Mouse (Mus musculus): ENCODE results near the gene Tas2r135. TPM values are rescaled to one million over a fixed set of nuclear protein-coding genes. Genes with fewer than 3 reads are reported as not detected.

The Tas2r135 gene
- not detected in 2 replicates for polyA plus RNA-seq (2014; fragmentation: Nextera tagmentation; extraction: Ambion mirVana)

GRCm38 (mm10) chr6:42405134-42405533 is at the start of gene Tas2r135:
Gene Tas2r135 (plus strand): TSS chr6:42405434.
- WGBS: 77% methylated on average over 2 of the region's 2 CpGs
- ATAC-seq (replicated peaks; ENCODE audit: low FRiP score): no peak
- H3K4me3 ChIP-seq (ENCODE audit: low read depth, low read length): no peak within 1 kb of the TSS

DNA sequence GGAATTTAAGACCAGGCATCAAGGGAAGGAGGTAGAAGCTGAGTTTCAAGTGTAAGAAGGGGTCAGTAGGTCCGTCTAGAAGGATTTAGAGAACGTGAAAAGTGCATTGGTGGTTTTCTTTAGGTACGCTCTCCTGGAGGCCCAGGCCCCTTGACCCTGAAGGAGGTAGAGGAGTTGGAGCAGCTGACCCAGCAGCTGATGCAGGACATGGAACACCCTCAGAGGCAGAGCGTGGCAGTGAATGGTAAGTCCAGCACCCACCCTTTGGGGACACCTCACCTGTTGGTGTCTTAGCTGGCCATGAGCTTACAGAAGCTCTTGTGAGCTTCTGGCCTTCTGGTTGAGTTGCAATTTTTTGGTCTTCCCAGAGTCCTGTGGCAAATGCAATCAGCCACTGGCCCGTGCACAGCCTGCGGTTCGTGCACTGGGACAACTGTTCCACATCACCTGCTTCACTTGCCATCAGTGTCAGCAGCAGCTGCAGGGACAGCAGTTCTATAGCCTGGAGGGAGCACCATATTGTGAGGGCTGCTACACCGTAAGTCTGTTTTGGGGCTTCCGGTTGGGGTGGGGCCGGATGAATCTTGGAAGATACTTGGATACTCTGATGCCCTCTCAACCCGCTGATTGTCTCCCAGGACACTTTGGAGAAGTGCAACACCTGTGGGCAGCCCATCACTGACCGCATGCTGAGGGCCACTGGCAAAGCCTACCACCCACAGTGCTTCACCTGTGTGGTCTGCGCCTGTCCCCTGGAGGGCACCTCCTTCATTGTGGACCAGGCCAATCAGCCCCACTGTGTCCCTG is 49.2 kb upstream of the Tas2r135 start:
- WGBS: 90% methylated on average over 13 of the region's 13 CpGs
- no peak overlapping the region for H3K9ac ChIP-seq (ENCODE audit: low read depth, low read length)
- H3K4me2 ChIP-seq: no peak overlapping the region

More at GRCm38 (mm10) chr6:42405134-42405533, at the start of gene Tas2r135:
- Histone ChIP-seq H3K27ac (ENCODE audit: low read depth, low read length) (no peak within 1 kb of the TSS), H3K4me2 (no peak within 1 kb of the TSS), H3K9ac (ENCODE audit: low read depth, low read length) (no peak within 1 kb of the TSS), H3K9me3 (ENCODE audit: control insufficient read depth, low read length) (no peaks in the 10 kb centered on the region), H3K4me1 (replicated peaks; ENCODE audit: control insufficient read depth, insufficient read depth, low read length) (no peaks in the 10 kb centered on the region), H3K36me3 (ENCODE audit: control insufficient read depth, insufficient read depth, low read length) (no peaks in the 10 kb centered on the region), H3K27me3 (replicated peaks; ENCODE audit: control insufficient read depth, insufficient read depth, low read length) (no peaks in the 10 kb centered on the region)
- DNase-seq (ENCODE audit: low spot score): no peak

DNA sequence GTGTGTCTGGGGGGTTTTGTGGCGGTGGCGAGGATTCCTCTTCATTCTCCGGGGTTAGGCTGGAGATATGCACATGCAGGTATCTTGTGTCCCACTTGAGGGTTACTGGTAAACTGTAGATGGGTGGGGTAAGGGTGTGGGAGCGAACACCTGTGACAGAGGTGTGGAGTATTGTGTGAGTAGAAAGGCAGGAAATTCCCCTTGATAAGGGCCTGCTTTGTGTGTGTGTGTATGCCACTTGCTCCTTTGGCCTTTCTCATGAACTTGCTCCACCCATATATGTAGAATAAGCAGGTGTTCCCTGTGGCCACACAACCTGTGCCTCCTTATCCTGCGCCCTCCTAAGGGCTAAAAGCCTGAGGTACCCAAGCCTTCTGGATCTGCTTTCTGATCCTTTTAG is 48.3 kb upstream of the Tas2r135 start:
- ATAC-seq (replicated peaks; ENCODE audit: low FRiP score) (no peak), DNase-seq (ENCODE audit: low spot score) (no peak)
- no peak overlapping the region for H3K4me3 ChIP-seq (ENCODE audit: low read depth, low read length)
- no peak overlapping the region for H3K4me2 ChIP-seq
- H3K9ac ChIP-seq (ENCODE audit: low read depth, low read length): no peak overlapping the region
- no peaks in the 10 kb centered on the region for H3K9me3 ChIP-seq (ENCODE audit: control insufficient read depth, low read length)
- peaks cover 36% of the 10 kb centered on the region for H3K4me1 ChIP-seq (replicated peaks; ENCODE audit: control insufficient read depth, insufficient read depth, low read length)
- H3K27me3 ChIP-seq (replicated peaks; ENCODE audit: control insufficient read depth, insufficient read depth, low read length): no peaks in the 10 kb centered on the region
- H3K36me3 ChIP-seq (ENCODE audit: control insufficient read depth, insufficient read depth, low read length): peaks cover 22% of the 10 kb centered on the region
- WGBS: 94% methylated on average over 5 of the region's 5 CpGs
- H3K27ac ChIP-seq (ENCODE audit: low read depth, low read length): no peak overlapping the region

More for the DNA sequence above, 49.2 kb upstream of the Tas2r135 start:
- no peak for DNase-seq (ENCODE audit: low spot score)
- Histone ChIP-seq H3K9me3 (ENCODE audit: control insufficient read depth, low read length) (no peaks in the 10 kb centered on the region), H3K27ac (ENCODE audit: low read depth, low read length) (no peak overlapping the region), H3K27me3 (replicated peaks; ENCODE audit: control insufficient read depth, insufficient read depth, low read length) (no peaks in the 10 kb centered on the region), H3K4me3 (ENCODE audit: low read depth, low read length) (no peak overlapping the region), H3K4me1 (replicated peaks; ENCODE audit: control insufficient read depth, insufficient read depth, low read length) (peaks cover 45% of the 10 kb centered on the region), H3K36me3 (ENCODE audit: control insufficient read depth, insufficient read depth, low read length) (peaks cover 19% of the 10 kb centered on the region)
- no peak for ATAC-seq (replicated peaks; ENCODE audit: low FRiP score)

DNA sequence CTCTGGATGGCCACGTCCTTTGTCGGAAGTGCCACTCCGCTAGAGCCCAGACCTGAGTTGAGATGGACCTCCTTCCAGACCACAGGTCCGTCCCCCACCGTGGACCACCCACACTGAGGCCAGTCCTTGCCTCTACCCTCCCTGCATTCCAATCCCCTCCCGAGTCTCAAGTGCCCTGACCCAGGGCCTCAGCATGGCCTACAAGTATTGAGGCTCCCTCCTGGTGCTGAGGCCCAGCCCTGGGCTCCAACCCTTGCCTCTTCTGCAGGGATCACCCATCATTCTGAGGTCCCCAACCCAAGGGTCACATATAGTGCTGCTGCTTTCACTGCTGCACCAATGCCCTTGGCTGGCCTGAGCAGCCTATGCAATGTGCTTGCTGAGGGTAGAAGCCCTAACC is 47.3 kb upstream of the Tas2r135 start:
- Histone ChIP-seq H3K4me3 (ENCODE audit: low read depth, low read length) (no peak overlapping the region), H3K27ac (ENCODE audit: low read depth, low read length) (no peak overlapping the region), H3K4me2 (no peak overlapping the region), H3K9ac (ENCODE audit: low read depth, low read length) (no peak overlapping the region), H3K27me3 (replicated peaks; ENCODE audit: control insufficient read depth, insufficient read depth, low read length) (no peaks in the 10 kb centered on the region), H3K4me1 (replicated peaks; ENCODE audit: control insufficient read depth, insufficient read depth, low read length) (peaks cover 32% of the 10 kb centered on the region), H3K9me3 (ENCODE audit: control insufficient read depth, low read length) (no peaks in the 10 kb centered on the region), H3K36me3 (ENCODE audit: control insufficient read depth, insufficient read depth, low read length) (peaks cover 22% of the 10 kb centered on the region)
- ATAC-seq (replicated peaks; ENCODE audit: low FRiP score) (no peak), DNase-seq (ENCODE audit: low spot score) (no peak)
- 76% methylated on average over 6 of the region's 6 CpGs for WGBS

GRCm38 (mm10) chr6:42358901-42359300 is 46.3 kb upstream of the Tas2r135 start:
- Histone ChIP-seq H3K9ac (ENCODE audit: low read depth, low read length) (no peak overlapping the region), H3K4me2 (no peak overlapping the region), H3K36me3 (ENCODE audit: control insufficient read depth, insufficient read depth, low read length) (peaks cover 22% of the 10 kb centered on the region), H3K27ac (ENCODE audit: low read depth, low read length) (no peak overlapping the region), H3K27me3 (replicated peaks; ENCODE audit: control insufficient read depth, insufficient read depth, low read length) (no peaks in the 10 kb centered on the region), H3K4me3 (ENCODE audit: low read depth, low read length) (no peak overlapping the region), H3K4me1 (replicated peaks; ENCODE audit: control insufficient read depth, insufficient read depth, low read length) (peaks cover 23% of the 10 kb centered on the region), H3K9me3 (ENCODE audit: control insufficient read depth, low read length) (no peaks in the 10 kb centered on the region)
- WGBS: 94% methylated on average over 12 of the region's 12 CpGs
- DNase-seq (ENCODE audit: low spot score): peak; percentile 30
- ATAC-seq (replicated peaks; ENCODE audit: low FRiP score): no peak

DNA sequence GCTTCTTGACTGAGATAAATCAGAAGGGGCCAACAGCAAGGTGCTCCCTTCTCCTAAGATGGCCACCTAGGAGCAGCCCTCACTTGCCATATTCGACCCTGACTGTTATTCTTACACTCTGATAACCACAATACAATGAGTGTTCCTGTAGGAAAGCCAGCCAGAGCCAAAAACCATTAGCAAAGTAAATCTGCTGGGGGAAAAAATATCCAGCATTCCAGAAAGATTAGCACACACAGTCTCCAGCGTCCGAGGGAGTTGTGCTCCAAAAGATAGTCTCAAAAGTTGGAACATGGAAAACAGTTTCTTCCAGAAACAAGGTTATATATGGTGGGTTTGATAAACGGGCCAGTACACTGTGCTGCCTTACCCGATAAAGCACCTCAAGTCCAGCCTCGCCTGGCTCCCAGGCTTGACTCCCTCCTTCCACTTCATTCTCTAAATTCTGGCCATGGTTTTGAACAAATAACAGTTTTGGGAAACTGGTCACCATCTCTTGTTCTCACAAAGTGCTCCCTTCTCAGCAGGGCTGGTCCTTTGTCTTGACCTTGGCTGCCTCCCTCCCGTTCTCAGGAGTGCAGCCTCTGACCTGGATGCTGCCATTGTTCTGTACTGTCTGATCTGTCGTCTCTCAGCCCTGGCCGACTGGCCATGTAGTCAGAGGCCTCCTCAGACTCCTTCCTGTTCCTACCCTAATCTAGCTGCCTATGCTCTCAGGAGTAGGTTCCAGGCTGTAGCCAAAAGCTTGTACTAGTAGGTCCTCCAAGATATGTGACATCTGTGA is 45.7 kb upstream of the Tas2r135 start:
- 65% methylated on average over 9 of the region's 9 CpGs for WGBS
- Histone ChIP-seq H3K9me3 (ENCODE audit: control insufficient read depth, low read length) (no peaks in the 10 kb centered on the region), H3K9ac (ENCODE audit: low read depth, low read length) (no peak overlapping the region), H3K36me3 (ENCODE audit: control insufficient read depth, insufficient read depth, low read length) (peaks cover 22% of the 10 kb centered on the region), H3K27me3 (replicated peaks; ENCODE audit: control insufficient read depth, insufficient read depth, low read length) (no peaks in the 10 kb centered on the region), H3K4me3 (ENCODE audit: low read depth, low read length) (no peak overlapping the region), H3K4me1 (replicated peaks; ENCODE audit: control insufficient read depth, insufficient read depth, low read length) (peaks cover 16% of the 10 kb centered on the region), H3K27ac (ENCODE audit: low read depth, low read length) (peak overlapping the region; percentile 13; the same call in 1 of the 2 replicates), H3K4me2 (no peak overlapping the region)
- DNase-seq (ENCODE audit: low spot score) (peak; percentile 24), ATAC-seq (replicated peaks; ENCODE audit: low FRiP score) (no peak)

DNA sequence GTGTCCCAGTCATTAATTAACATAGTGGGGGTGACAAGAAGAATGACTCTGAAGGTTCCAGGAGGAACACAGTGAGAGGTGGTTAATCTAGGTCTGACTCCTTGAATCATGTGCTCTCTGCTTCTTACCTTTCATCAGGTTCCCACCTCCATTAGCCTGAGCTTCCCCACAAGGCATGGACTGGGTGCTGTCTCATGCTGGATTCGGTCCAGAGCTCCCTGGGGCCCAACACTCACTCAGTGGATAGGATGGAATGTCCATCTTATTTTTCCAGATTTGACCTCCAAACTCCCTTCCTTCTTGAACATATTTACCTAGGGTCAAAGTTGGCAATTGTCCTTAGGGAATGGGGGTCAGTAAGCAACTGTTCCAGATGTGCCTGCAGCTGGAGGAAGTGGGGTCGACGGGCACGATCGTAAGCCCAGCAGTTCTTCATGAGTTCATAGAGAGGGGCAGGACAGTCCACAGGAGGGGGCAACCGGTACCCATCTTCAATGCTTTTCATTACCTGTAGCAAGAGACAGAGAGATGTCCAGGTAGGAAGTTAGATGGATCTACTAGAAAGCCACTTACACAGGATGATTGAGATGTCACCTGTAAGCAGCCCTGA is 44.9 kb upstream of the Tas2r135 start:
- peaks cover 22% of the 10 kb centered on the region for H3K36me3 ChIP-seq (ENCODE audit: control insufficient read depth, insufficient read depth, low read length)
- H3K4me1 ChIP-seq (replicated peaks; ENCODE audit: control insufficient read depth, insufficient read depth, low read length): peaks cover 10% of the 10 kb centered on the region; the same call in 1 of the 2 replicates

DNA sequence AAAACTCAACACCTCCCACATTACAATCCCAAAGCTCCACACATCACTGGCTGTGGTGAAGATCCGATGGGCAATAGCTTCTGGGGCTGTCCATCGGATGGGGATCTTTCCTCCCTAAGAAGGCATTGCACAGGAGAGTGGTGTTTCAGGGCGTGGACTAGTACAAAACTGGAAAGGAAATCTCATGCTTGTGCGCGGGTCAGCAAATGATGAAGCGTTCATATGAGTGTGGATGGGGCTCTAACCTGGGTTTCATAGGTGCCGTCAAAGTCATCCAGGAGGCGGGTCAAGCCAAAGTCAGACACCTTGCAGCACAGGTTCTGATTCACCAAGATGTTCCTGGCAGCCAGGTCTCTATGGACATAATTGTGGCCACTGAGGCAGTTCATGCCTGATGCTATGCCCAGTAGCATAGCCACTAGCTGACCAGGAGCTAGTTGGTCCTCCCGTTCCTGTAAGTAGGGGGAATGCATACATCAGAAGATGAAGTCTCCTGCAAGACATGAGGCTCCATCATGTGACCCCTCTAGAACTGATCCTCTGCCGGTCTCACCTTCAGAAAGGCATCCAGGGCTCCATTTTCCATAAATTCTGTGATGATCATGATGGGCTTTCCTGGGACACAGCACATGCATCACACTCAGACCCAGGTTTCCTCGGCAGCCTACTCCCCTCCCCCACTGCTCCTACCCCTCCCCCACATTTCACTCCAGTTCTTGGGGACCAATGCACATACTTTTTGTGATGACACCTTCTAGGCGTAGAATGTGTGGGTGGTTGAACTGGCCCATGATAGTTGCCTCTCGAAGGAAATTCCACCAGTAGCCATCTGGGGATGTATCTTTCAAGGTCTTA is 44.0 kb upstream of the Tas2r135 start:
- H3K27me3 ChIP-seq (replicated peaks; ENCODE audit: control insufficient read depth, insufficient read depth, low read length): no peaks in the 10 kb centered on the region
- no peak overlapping the region for H3K9ac ChIP-seq (ENCODE audit: low read depth, low read length)
- ATAC-seq (replicated peaks; ENCODE audit: low FRiP score) (no peak), DNase-seq (ENCODE audit: low spot score) (no peak)
- no peak overlapping the region for H3K4me3 ChIP-seq (ENCODE audit: low read depth, low read length)
- H3K4me2 ChIP-seq: no peak overlapping the region
- H3K36me3 ChIP-seq (ENCODE audit: control insufficient read depth, insufficient read depth, low read length): peaks cover 17% of the 10 kb centered on the region
- H3K4me1 ChIP-seq (replicated peaks; ENCODE audit: control insufficient read depth, insufficient read depth, low read length): peaks cover 10% of the 10 kb centered on the region; the same call in 1 of the 2 replicates
- 88% methylated on average over 13 of the region's 13 CpGs for WGBS
- H3K27ac ChIP-seq (ENCODE audit: low read depth, low read length): no peak overlapping the region
- no peaks in the 10 kb centered on the region for H3K9me3 ChIP-seq (ENCODE audit: control insufficient read depth, low read length)

More for the DNA sequence above, 44.9 kb upstream of the Tas2r135 start:
- Histone ChIP-seq H3K4me2 (no peak overlapping the region), H3K27me3 (replicated peaks; ENCODE audit: control insufficient read depth, insufficient read depth, low read length) (no peaks in the 10 kb centered on the region), H3K9ac (ENCODE audit: low read depth, low read length) (no peak overlapping the region), H3K9me3 (ENCODE audit: control insufficient read depth, low read length) (no peaks in the 10 kb centered on the region), H3K4me3 (ENCODE audit: low read depth, low read length) (no peak overlapping the region), H3K27ac (ENCODE audit: low read depth, low read length) (no peak overlapping the region)
- 88% methylated on average over 6 of the region's 6 CpGs for WGBS
- ATAC-seq (replicated peaks; ENCODE audit: low FRiP score) (no peak), DNase-seq (ENCODE audit: low spot score) (peak; percentile 20)
